In genomic region chr5:17835302-17836097, GRCm38 (mm10) we compare ENCODE assay signal across 16 mouse cellular contexts. TPM values are rescaled to one million over a fixed set of nuclear protein-coding genes. Genes with fewer than 3 reads are reported as not detected.
A peak's percentile ranks its signal among the peaks of the same experiment; 100 is the strongest.
DNase-seq lines count a peak whose midpoint lies in the region; ATAC-seq and TF ChIP-seq lines count a peak whose summit lies in the region.
"Had no signal": no experiment of that assay in that cellular context is flagged by ENCODE, and none has a peak within 500 bp of the region (broad histone marks: within the 10 kb centered on the region; RNA-seq: fewer than 3 reads in every experiment).

No protein-coding gene starts in this region.

- H3K27ac ChIP-seq in heart, embryonic 11.5 days (ENCODE audit: low read depth, low read length): no peak overlapping the region
- H3K27ac ChIP-seq in liver, embryonic 15.5 days (replicated peaks): no peak overlapping the region
- H3K27ac ChIP-seq in liver, embryonic 11.5 days (ENCODE audit: low read depth, low read length): no peak overlapping the region
- H3K27ac ChIP-seq in bone marrow macrophage, adult 2 months (ENCODE audit: insufficient read depth, low read depth, low read length): peak overlapping the region; percentile 79
- peak overlapping the region; percentile 60 for H3K27ac ChIP-seq in macrophage
- H3K27ac ChIP-seq in cerebellum, adult 2 months (ENCODE audit: insufficient read depth, low read length): no peak overlapping the region
- H3K27ac ChIP-seq: embryonic facial prominence, embryonic 12.5 days; left cerebral cortex, adult 2 months had no signal

- H3K4me2 ChIP-seq in heart, embryonic 11.5 days: no peak overlapping the region
- no peak overlapping the region for H3K4me2 ChIP-seq in liver, embryonic 15.5 days
- H3K4me2 ChIP-seq in liver, embryonic 11.5 days: no peak overlapping the region
- H3K4me2 ChIP-seq: embryonic facial prominence, embryonic 12.5 days had no signal

- H3K79me2 ChIP-seq in macrophage (ENCODE audit: inconsistent target): peaks cover 85% of the 10 kb centered on the region

- H3K9ac ChIP-seq in heart, embryonic 11.5 days (ENCODE audit: low read depth, low read length): no peak overlapping the region
- no peak overlapping the region for H3K9ac ChIP-seq in liver, embryonic 15.5 days
- no peak overlapping the region for H3K9ac ChIP-seq in liver, embryonic 11.5 days (ENCODE audit: low read depth, low read length)
- H3K9ac ChIP-seq: embryonic facial prominence, embryonic 12.5 days had no signal

- no peaks in the 10 kb centered on the region for H3K4me1 ChIP-seq in heart, embryonic 11.5 days (ENCODE audit: control insufficient read depth, insufficient read depth, low read length)
- H3K4me1 ChIP-seq in liver, embryonic 15.5 days (replicated peaks): peaks cover 2% of the 10 kb centered on the region; the same call in 1 of the 2 replicates
- H3K4me1 ChIP-seq in liver, embryonic 11.5 days (replicated peaks; ENCODE audit: control insufficient read depth, insufficient read depth, low read length): no peaks in the 10 kb centered on the region
- H3K4me1 ChIP-seq in bone marrow macrophage, adult 2 months (ENCODE audit: control insufficient read depth, insufficient read depth, low read length): peaks cover 20% of the 10 kb centered on the region
- no peaks in the 10 kb centered on the region for H3K4me1 ChIP-seq in cerebellum, adult 2 months (ENCODE audit: control insufficient read depth, insufficient read depth, low read length)
- H3K4me1 ChIP-seq: embryonic facial prominence, embryonic 12.5 days; megakaryocyte, embryonic 14.5 days had no signal

- H3K4me3 ChIP-seq in heart, embryonic 11.5 days (ENCODE audit: low read depth, low read length): no peak overlapping the region
- no peak overlapping the region for H3K4me3 ChIP-seq in liver, embryonic 15.5 days (replicated peaks)
- no peak overlapping the region for H3K4me3 ChIP-seq in liver, embryonic 11.5 days (ENCODE audit: low read depth, low read length)
- H3K4me3 ChIP-seq in bone marrow macrophage, adult 2 months (ENCODE audit: insufficient read depth, low read length): peak overlapping the region; percentile 47
- H3K4me3 ChIP-seq in macrophage (ENCODE audit: inconsistent target): peak overlapping the region; percentile 30
- H3K4me3 ChIP-seq in cerebellum, adult 2 months (replicated peaks; ENCODE audit: insufficient read depth, low read depth, low read length): no peak overlapping the region
- H3K4me3 ChIP-seq: embryonic facial prominence, embryonic 12.5 days; left cerebral cortex, adult 2 months; megakaryocyte, embryonic 14.5 days had no signal

- peak; percentile 98 for DNase-seq in heart, adult 11 months
- no peak for DNase-seq in liver, embryonic 11.5 days (ENCODE audit: low spot score)
- no peak for DNase-seq in cerebellum, adult 2 months
- DNase-seq in right cerebral cortex, postnatal 10 days (ENCODE audit: low spot score in 2 of 2): no peak
- DNase-seq: cerebellum, adult 9-10 months; thymus, postnatal 14 days had no signal

- TF ChIP-seq POLR2A in bone marrow macrophage, adult 2 months (IDR thresholded peaks at IDR 0.05; ENCODE audit: borderline replicate concordance, low read depth, low read length): no peak
- TF ChIP-seq POLR2A in cerebellum, adult 2 months (IDR thresholded peaks at IDR 0.05; ENCODE audit: borderline replicate concordance, insufficient read depth, low read length): no peak

- no peak for ATAC-seq in heart, embryonic 11.5 days (replicated peaks; ENCODE audit: insufficient number of reproducible peaks, low FRiP score, low TSS enrichment)
- ATAC-seq in liver, embryonic 15.5 days (ENCODE audit: insufficient read depth): 0 out of 2 replicates have a peak, but pooled peaks have one; percentile 26
- ATAC-seq in liver, embryonic 11.5 days (replicated peaks; ENCODE audit: low FRiP score): no peak
- ATAC-seq: forebrain, embryonic 16.5 days; intestine, postnatal 0 days; Patski had no signal

- no peaks in the 10 kb centered on the region for H3K36me3 ChIP-seq in heart, embryonic 11.5 days (ENCODE audit: control insufficient read depth, insufficient read depth, low read length)
- H3K36me3 ChIP-seq in liver, embryonic 15.5 days (replicated peaks): no peaks in the 10 kb centered on the region
- H3K36me3 ChIP-seq in liver, embryonic 11.5 days (ENCODE audit: control insufficient read depth, insufficient read depth, low read length): no peaks in the 10 kb centered on the region
- no peaks in the 10 kb centered on the region for H3K36me3 ChIP-seq in macrophage (ENCODE audit: inconsistent target)
- H3K36me3 ChIP-seq: embryonic facial prominence, embryonic 12.5 days had no signal

- 53% methylated on average over 4 of the region's 4 CpGs for WGBS in heart, embryonic 11.5 days (ENCODE audit: insufficient replicate concordance)
- 33% methylated on average over 4 of the region's 4 CpGs for WGBS in liver, embryonic 15.5 days (ENCODE audit: insufficient replicate concordance)
- whole genome bisulfite sequencing in liver, embryonic 11.5 days: 54% methylated on average over 4 of the region's 4 CpGs
- WGBS in macrophage (ENCODE audit: missing documents): 72% methylated on average over 3 of the region's 4 CpGs
- WGBS in cerebellum, adult 2 months: 7% methylated on average over 4 of the region's 4 CpGs

- no peaks in the 10 kb centered on the region for H3K27me3 ChIP-seq in heart, embryonic 11.5 days (ENCODE audit: control insufficient read depth, insufficient read depth, low read length)
- no peaks in the 10 kb centered on the region for H3K27me3 ChIP-seq in liver, embryonic 15.5 days
- no peaks in the 10 kb centered on the region for H3K27me3 ChIP-seq in liver, embryonic 11.5 days (replicated peaks; ENCODE audit: control insufficient read depth, insufficient read depth, low read length)
- no peaks in the 10 kb centered on the region for H3K27me3 ChIP-seq in cerebellum, adult 2 months (ENCODE audit: control insufficient read depth, insufficient read depth, low read length)
- H3K27me3 ChIP-seq: embryonic facial prominence, embryonic 12.5 days; megakaryocyte, embryonic 14.5 days had no signal

- H3K9me3 ChIP-seq in heart, embryonic 11.5 days (replicated peaks; ENCODE audit: control insufficient read depth, low read length): no peaks in the 10 kb centered on the region
- no peaks in the 10 kb centered on the region for H3K9me3 ChIP-seq in liver, embryonic 15.5 days (replicated peaks)
- no peaks in the 10 kb centered on the region for H3K9me3 ChIP-seq in liver, embryonic 11.5 days (ENCODE audit: control insufficient read depth, low read length)
- H3K9me3 ChIP-seq: embryonic facial prominence, embryonic 12.5 days; megakaryocyte, embryonic 14.5 days had no signal

- no peak for TF ChIP-seq CTCF in bone marrow macrophage, adult 2 months (IDR thresholded peaks at IDR 0.05; ENCODE audit: low read depth, low read length)
- TF ChIP-seq CTCF in cerebellum, adult 2 months (IDR thresholded peaks at IDR 0.05; ENCODE audit: borderline replicate concordance, insufficient read depth, low read depth, low read length): no peak

RNA-seq across cellular contexts. Expression of gene Cd36, which starts 53.1 kb away (rescaled TPM):
- polyA plus RNA-seq in heart, embryonic 11.5 days (2014; fragmentation: Nextera tagmentation; extraction: Ambion mirVana): 46.8 and 56.2 TPM in 2 replicates
- polyA plus RNA-seq in liver, embryonic 15.5 days (2015; fragmentation: Nextera tagmentation; extraction: Ambion mirVana): 29.5 and 29.8 TPM in 2 replicates
- 11.3 and 11.9 TPM in 2 replicates for polyA plus RNA-seq in liver, embryonic 11.5 days (2014; fragmentation: Nextera tagmentation; extraction: Ambion mirVana)
- 390 and 451 TPM in 2 replicates for polyA plus RNA-seq in bone marrow macrophage, adult 2 months (2012; ENCODE audit: insufficient read depth, insufficient read length, missing spikeins)
- 100 to 1,000 TPM in 8 of 26 experiments, 10 to 100 TPM in 17, 1 to 10 TPM in 1; 9.6 to 358 (median 52.5) TPM for total RNA-seq in macrophage (2018; cell fraction: chromatin; rRNA removed)
- total RNA-seq in macrophage (2018; cell fraction: cytosol; rRNA removed): 100 to 1,000 TPM in 25 of 26 experiments, 10 to 100 TPM in 1; 65.8 to 754 (median 283) TPM
- 1,000 to 10,000 TPM in 1 of 26 experiments, 100 to 1,000 TPM in 15, 10 to 100 TPM in 10; 47.4 to 1,012 (median 148) TPM for total RNA-seq in macrophage (2018; cell fraction: nucleus; rRNA removed)
- 128 to 1,439 TPM (median 932 TPM) in 3 replicates for polyA plus RNA-seq in macrophage (2018)
- 0.35 and 0.38 TPM in 2 replicates for polyA plus RNA-seq in cerebellum, adult 2 months (2012; rRNA removed)

Comparison
In these comparisons a context has a peak if more than half of its experiments do, and no peak if none do; other contexts are left out.
1. H3K27ac ChIP-seq: peak in bone marrow macrophage, adult 2 months (single experiment) and macrophage (single experiment); none in heart, embryonic 11.5 days (single experiment), liver, embryonic 15.5 days (single experiment), liver, embryonic 11.5 days (single experiment) and cerebellum, adult 2 months (single experiment).
2. H3K4me3 ChIP-seq: peak in bone marrow macrophage, adult 2 months (single experiment) and macrophage (single experiment); none in heart, embryonic 11.5 days (single experiment), liver, embryonic 15.5 days (single experiment), liver, embryonic 11.5 days (single experiment) and cerebellum, adult 2 months (single experiment).